Mouse (Mus musculus) heart, adult 9 months (tissue): Measurements from ENCODE around the gene Tff2.

ENCODE experiments used
- DNase-seq, 2 experiments: peaks; one replicate each; pipeline ENCODE4 v3.0.0; 2022; ENCODE audit warnings: low spot score in 2 of 2

The Tff2 gene

DNA sequence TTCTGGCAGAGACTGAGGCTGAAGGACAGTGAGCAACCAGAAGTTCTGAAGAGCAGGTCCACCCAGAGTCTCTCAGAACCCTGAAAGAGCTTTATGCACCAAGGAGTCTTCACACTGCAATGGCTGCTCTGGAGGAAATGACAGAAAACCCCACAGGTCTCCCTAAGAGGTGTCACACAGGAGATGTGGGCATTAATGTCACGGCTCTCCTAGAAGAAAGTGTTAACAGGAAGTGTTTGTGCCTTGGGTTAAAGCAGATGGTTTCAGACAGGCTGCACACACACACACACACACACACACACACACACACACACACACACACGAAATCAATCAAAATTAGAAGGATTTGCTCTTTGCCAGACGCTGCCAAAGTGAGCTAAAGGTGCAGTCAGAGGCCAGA lies 7.8 kb downstream of the Tff2 start:
- DNase-seq, result no peak

- no peak for DNase-seq
Observed at GRCm38 (mm10) chr17:31134913-31135312, 9.2 kb downstream of the Tff2 start.

DNA sequence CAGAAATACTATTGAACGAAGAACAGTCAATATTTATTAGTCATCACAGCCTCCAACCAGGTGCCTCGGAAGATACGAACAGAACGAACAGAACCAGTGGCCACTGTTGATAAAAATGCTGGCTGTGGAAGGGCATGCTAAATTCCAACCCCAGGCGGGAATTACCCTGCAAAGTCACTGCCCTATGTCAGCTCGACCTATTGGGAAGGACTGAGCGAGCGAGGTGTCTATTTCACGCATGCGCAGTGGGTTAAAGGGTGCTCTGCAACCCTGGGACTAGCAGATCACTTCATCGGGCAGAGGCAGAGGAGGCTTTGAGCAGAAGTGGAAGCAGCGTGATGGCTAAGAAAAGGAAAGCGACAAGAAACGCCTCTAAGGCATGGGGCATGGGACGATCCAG lies 10.3 kb downstream of the Tff2 start:
- no peak for DNase-seq

DNA sequence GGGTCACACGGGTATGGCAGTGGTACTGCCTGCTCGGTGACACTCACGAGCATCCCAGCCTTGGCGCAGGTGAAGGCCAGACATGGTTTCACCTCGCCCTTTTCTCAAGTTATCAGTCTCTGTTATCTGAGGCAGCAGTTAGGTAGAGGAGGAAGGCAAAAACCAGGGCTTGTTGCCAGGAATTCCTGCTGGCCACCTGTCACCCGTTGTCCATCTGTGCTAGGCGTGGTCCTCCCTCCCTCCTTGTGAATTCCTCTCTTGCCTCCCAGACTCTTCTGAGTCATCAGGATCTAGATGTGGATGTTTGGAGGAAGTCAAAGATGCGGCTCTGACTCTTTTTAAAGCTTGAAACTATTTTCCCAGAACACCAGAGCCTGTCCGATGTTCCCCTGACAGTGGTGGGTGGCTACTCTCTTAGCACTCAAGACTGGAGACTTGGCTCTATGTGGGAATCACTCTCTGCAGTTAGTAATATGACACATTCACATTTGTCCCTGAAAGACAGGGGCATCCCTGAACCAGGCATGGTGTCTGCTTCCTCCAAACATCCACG lies 12.7 kb downstream of the Tff2 start:
- no peak for DNase-seq

DNA sequence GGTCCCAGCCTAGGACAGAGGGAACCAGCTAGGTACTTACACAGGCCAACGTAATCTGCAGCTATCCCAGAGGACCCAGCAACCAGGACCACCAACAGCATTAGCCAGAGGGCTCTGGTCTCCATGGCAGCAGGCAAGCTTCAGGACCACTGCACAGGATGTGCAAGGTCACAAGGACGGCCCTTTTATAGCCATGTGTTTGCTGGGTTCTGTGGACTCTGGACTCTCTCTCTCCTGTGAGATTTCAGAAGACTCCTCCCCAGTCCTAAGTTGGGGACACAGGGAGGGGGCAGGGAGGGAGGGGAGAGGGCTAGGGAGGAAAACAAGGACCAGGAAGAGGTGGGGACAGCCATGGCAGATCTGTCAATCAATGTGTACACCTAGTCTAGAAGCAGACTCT lies 14.6 kb downstream of the Tff2 start, which contains the start of gene Tff3:
Gene Tff3, minus strand, starts transcription at position 195 of the 400 bp plus-strand sequence.
- DNase-seq, result no peak

DNA sequence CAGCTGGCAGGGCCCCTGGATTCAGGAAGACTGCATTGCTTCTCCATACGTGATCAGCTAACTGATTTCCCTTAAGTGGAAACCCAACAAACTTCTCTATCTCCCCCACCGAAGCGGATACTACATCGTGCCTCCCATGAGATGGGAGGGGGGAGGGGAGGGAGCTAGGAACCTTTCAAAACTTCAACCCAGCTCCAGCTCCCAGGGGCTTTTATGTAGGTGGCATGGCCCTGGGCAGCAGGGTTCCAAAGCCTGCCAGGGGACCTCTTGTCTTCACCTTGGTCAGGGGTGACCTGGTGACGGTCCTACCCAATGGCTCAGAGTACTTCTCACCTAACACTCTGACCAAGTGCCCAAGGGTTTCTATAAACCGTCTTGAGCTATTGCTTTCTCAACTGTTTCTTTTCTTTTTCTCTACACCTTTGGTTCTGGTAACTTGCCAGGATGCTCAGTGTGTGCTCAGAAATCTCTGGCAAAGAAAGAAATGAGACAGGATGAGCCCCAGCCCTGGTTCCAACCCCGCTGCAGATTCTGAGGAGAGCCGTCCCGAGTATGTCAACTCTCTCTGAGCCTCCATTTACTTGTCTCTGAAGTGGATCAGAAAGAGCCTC lies 15.3 kb downstream of the Tff2 start:
- DNase-seq, result no peak

- no peak for DNase-seq
Observed at GRCm38 (mm10) chr17:31125548-31126266, 18.4 kb downstream of the Tff2 start.

- no peak for DNase-seq
Observed at GRCm38 (mm10) chr17:31121975-31122374, 22.1 kb downstream of the Tff2 start.

DNA sequence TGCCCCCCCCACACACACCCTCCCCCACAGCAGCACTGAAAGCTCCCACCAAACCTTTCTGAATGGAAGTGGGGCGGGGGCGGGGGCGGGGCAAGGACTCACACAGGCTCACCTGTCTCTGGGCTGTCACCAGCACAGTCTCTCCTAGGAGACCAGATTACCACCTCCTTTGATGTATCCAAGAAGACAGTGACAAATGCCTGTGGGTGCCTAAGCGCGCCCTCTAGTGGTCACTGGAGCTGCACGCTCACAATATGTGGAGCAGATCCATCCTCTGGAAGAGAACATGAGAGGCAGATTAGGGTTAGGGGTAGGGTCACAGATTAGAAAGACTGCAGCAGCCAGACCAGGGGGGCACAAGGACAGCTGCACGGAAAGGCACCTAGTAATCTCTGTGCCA lies 24.7 kb downstream of the Tff2 start:
- peak; percentile 31 to 62 for DNase-seq

- DNase-seq, result no peak
Observed at GRCm38 (mm10) chr17:31117946-31118345, 26.1 kb downstream of the Tff2 start.

GRCm38 (mm10) chr17:31116063-31116462 lies 28.0 kb downstream of the Tff2 start:
- DNase-seq, result no peak

GRCm38 (mm10) chr17:31113191-31113856 lies 30.8 kb downstream of the Tff2 start:
- no peak for DNase-seq

DNA sequence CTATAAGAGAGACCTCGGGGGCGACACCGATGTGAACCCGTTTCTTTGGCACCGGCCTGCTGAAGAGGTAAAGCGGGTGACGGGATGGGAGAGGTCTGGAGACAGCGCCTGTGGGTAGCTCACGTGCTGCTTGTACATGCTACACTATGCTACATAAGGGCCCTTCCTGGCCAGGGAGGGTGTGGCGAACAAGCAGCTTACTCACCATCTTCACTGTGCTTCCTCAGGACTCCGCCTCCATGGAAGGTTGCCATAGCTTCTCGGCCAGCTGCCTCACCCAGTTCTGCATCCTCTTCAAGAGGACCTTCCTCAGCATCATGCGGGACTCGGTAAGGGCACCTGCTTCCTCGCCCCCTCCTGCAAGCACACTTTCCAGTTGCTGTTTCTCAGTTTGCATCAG lies 35.7 kb downstream of the Tff2 start:
- DNase-seq, result no peak

- peak in 1 of 2 experiments; percentile 17 for DNase-seq
Observed at GRCm38 (mm10) chr17:31103823-31104222, 40.3 kb downstream of the Tff2 start.

- no peak for DNase-seq
Observed at GRCm38 (mm10) chr17:31103007-31103570, 41.0 kb downstream of the Tff2 start.

- no peak for DNase-seq
Observed at GRCm38 (mm10) chr17:31098788-31099187, 45.3 kb downstream of the Tff2 start.

- no peak for DNase-seq
Observed at GRCm38 (mm10) chr17:31096893-31097292, 47.2 kb downstream of the Tff2 start.

- no peak for DNase-seq
Observed at GRCm38 (mm10) chr17:31095570-31095969, 48.5 kb downstream of the Tff2 start.

GRCm38 (mm10) chr17:31094781-31095180 lies 49.3 kb downstream of the Tff2 start:
- no peak for DNase-seq
